Mouse (Mus musculus) heart, postnatal 0 days (tissue): Measurements from ENCODE around the gene Spc24. TPM values are rescaled to one million over a fixed set of nuclear protein-coding genes. Genes with fewer than 3 reads are reported as not detected.
A peak's percentile ranks its signal among the peaks of the same experiment; 100 is the strongest.
"Not testable (repeated sequence)": the region's sequence is repeated elsewhere in the genome, so short reads cannot be mapped to it uniquely, and the experiment has no call there.

Experiments used
- ATAC-seq: fragments of 200-750 bp; cut with Nextera tagmentation; 2 replicates; pipeline ENCODE4 v1.8.0; 2017; ENCODE audit warnings: low read depth, moderate number of reproducible peaks, moderate library complexity; ENCODE audit not compliant: insufficient read depth
- DNase-seq: peaks from one replicate; pipeline ENCODE4 v3.0.0-alpha.2; 2016; ENCODE audit warnings: low spot score
- H3K27ac ChIP-seq: fragments of 300-500 bp; sonication (generic); 2 replicates; pipeline ENCODE4 v1.5.1; 2014; ENCODE audit warnings: low read depth, mild to moderate bottlenecking
- H3K27me3 ChIP-seq: fragments of 300-500 bp; sonication (generic); 2 replicates; pipeline ENCODE4 v1.6.1; 2014; ENCODE audit warnings: low read length, mixed read lengths; ENCODE audit not compliant: control insufficient read depth, insufficient read depth
- H3K36me3 ChIP-seq: fragments of 300-500 bp; sonication (generic); replicated peaks from 2 replicates; pipeline ENCODE4 v1.6.1; 2014; ENCODE audit warnings: low read length, mixed read lengths; ENCODE audit not compliant: control insufficient read depth, insufficient read depth
- H3K4me1 ChIP-seq: fragments of 300-500 bp; sonication (generic); 2 replicates; pipeline ENCODE4 v1.6.1; 2014; ENCODE audit warnings: antibody characterized with exemption; ENCODE audit not compliant: control insufficient read depth, insufficient read depth
- H3K4me2 ChIP-seq: fragments of 300-500 bp; sonication (generic); 2 replicates; pipeline ENCODE4 v1.6.1; 2014; ENCODE audit warnings: low read depth, mild to moderate bottlenecking, low read length, moderate library complexity
- H3K4me3 ChIP-seq: fragments of 300-500 bp; sonication (generic); 2 replicates; pipeline ENCODE4 v1.5.1; 2014; ENCODE audit warnings: low read depth, low read length
- H3K9ac ChIP-seq: fragments of 300-500 bp; sonication (generic); replicated peaks from 2 replicates; pipeline ENCODE4 v1.6.1; 2014; ENCODE audit warnings: low read depth, low read length, mixed read lengths
- H3K9me3 ChIP-seq: fragments of 300-500 bp; sonication (generic); replicated peaks from 2 replicates; pipeline ENCODE4 v1.6.1; 2016; ENCODE audit warnings: low read length; ENCODE audit not compliant: control insufficient read depth
- CTCF ChIP-seq: IDR thresholded peaks from 2 replicates; pipeline ENCODE4 v1.5.1; 2016; ENCODE audit warnings: antibody characterized with exemption, control low read depth, low read depth
- EP300 ChIP-seq: IDR thresholded peaks from 2 replicates; pipeline ENCODE4 v1.6.1; 2016; ENCODE audit warnings: antibody characterized with exemption, low read depth
- WGBS: fragments of 180-500 bp; shearing (Covaris S2); extraction: QIAGEN DNeasy Blood & Tissue Kit; methylation state at CpG from one replicate; pipeline ENCODE4 v1.1.7; 2014; 5-methylcytosine and 5-hydroxymethylcytosine counted together
- polyA plus RNA-seq: library from polyadenylated mRNA; unstranded; fragments of >200 nt; fragmentation: Nextera tagmentation; extraction: Ambion mirVana; gene quantifications from 2 replicates; pipeline ENCODE4 v1.2.1, GENCODE M21; 2015
- total RNA-seq: library from RNA; depleted of rRNA; stranded (reverse); fragments of >200 nt; gene quantifications from 2 replicates; pipeline ENCODE4 v1.2.3, GENCODE M21; 2014; ENCODE audit warnings: low replicate concordance

The Spc24 gene
- total and polyA plus RNA-seq, 2 experiments from 2014 or later, result 22.3 to 35.2 TPM

- TF ChIP-seq EP300, result no peak
- TF ChIP-seq CTCF, result no peak
- no peak for ATAC-seq
- Histone ChIP-seq H3K27ac (no peak overlapping the region), H3K9me3 (no peaks in the 10 kb centered on the region), H3K9ac (no peak overlapping the region), H3K4me1 (peaks cover 16% of the 10 kb centered on the region; the same call in 1 of the 2 replicates), H3K27me3 (no peaks in the 10 kb centered on the region), H3K36me3 (peaks cover 46% of the 10 kb centered on the region), H3K4me2 (no peak overlapping the region), H3K4me3 (no peak overlapping the region)
- 82% methylated on average over 7 of the region's 7 CpGs for WGBS
- DNase-seq, result no peak
These were observed 24.6 kb upstream of the Spc24 start for GRCm38 (mm10) chr9:21784517-21785307.

- no peak overlapping the region for H3K4me2 ChIP-seq
- no peak overlapping the region for H3K9ac ChIP-seq
- no peaks in the 10 kb centered on the region for H3K9me3 ChIP-seq
- WGBS, result 36% methylated on average over 15 of the region's 15 CpGs
- DNase-seq (peak; percentile 84), ATAC-seq (peak; percentile 91)
- TF ChIP-seq EP300, result peak; percentile 66; the same call in 1 of the 2 replicates
- no peak for TF ChIP-seq CTCF
- H3K4me1 ChIP-seq, result peaks cover 3% of the 10 kb centered on the region; the same call in 1 of the 2 replicates
- peaks cover 59% of the 10 kb centered on the region for H3K36me3 ChIP-seq
- peak overlapping the region; percentile 84 for H3K27ac ChIP-seq
- H3K4me3 ChIP-seq, result no peak overlapping the region
- H3K27me3 ChIP-seq, result no peaks in the 10 kb centered on the region
These were observed 21.8 kb upstream of the Spc24 start for GRCm38 (mm10) chr9:21781657-21782468.

GRCm38 (mm10) chr9:21777726-21778125 lies 17.6 kb upstream of the Spc24 start:
- peaks cover 3% of the 10 kb centered on the region; the same call in 1 of the 2 replicates for H3K4me1 ChIP-seq
- H3K27ac ChIP-seq, result no peak overlapping the region
- TF ChIP-seq CTCF, result no peak
- no peak for TF ChIP-seq EP300
- no peak overlapping the region for H3K4me3 ChIP-seq
- no peaks in the 10 kb centered on the region for H3K9me3 ChIP-seq
- DNase-seq (no peak), ATAC-seq (no peak)
- no peak overlapping the region for H3K4me2 ChIP-seq
- H3K9ac ChIP-seq, result no peak overlapping the region
- WGBS, result 82% methylated on average over 3 of the region's 3 CpGs
- H3K36me3 ChIP-seq, result peaks cover 73% of the 10 kb centered on the region
- H3K27me3 ChIP-seq, result no peaks in the 10 kb centered on the region

GRCm38 (mm10) chr9:21774353-21774752 lies 14.2 kb upstream of the Spc24 start:
- Histone ChIP-seq H3K4me1 (peaks cover 7% of the 10 kb centered on the region), H3K36me3 (peaks cover 80% of the 10 kb centered on the region), H3K9ac (no peak overlapping the region), H3K4me3 (no peak overlapping the region), H3K9me3 (no peaks in the 10 kb centered on the region), H3K27ac (no peak overlapping the region), H3K4me2 (no peak overlapping the region), H3K27me3 (no peaks in the 10 kb centered on the region)
- no peak for DNase-seq
- ATAC-seq, result no peak
- WGBS, result 90% methylated on average over 16 of the region's 16 CpGs
- no peak for TF ChIP-seq EP300
- no peak for TF ChIP-seq CTCF

- not testable (repeated sequence) for ATAC-seq, H3K4me2 ChIP-seq, DNase-seq, H3K9me3 ChIP-seq, H3K27me3 ChIP-seq, H3K9ac ChIP-seq, H3K27ac ChIP-seq, H3K4me3 ChIP-seq
- Histone ChIP-seq H3K36me3 (peaks cover 78% of the 10 kb centered on the region), H3K4me1 (peaks cover 17% of the 10 kb centered on the region)
- 85% methylated on average over 5 of the region's 5 CpGs for WGBS
These were observed 13.3 kb upstream of the Spc24 start for GRCm38 (mm10) chr9:21773396-21773795.
